Mouse (Mus musculus) erythroid progenitor cell, adult 5-6 weeks (primary cell): ENCODE measurements around the gene Mms19. TPM values are rescaled to one million over a fixed set of nuclear protein-coding genes. Genes with fewer than 3 reads are reported as not detected.
A peak's percentile ranks its signal among the peaks of the same experiment; 100 is the strongest.
"Not testable (repeated sequence)": the region's sequence is repeated elsewhere in the genome, so short reads cannot be mapped to it uniquely, and the experiment has no call there.

Experiments used
- ATAC-seq: replicated peaks from 2 replicates; pipeline ENCODE4 v1.8.0; 2016; ENCODE audit warnings: moderate number of reproducible peaks, mild to moderate bottlenecking, moderate TSS enrichment, inconsistent platforms; ENCODE audit not compliant: poor library complexity, low FRiP score, severe bottlenecking
- total RNA-seq, 2 experiments: library from RNA; stranded (forward) in 1 of 2; stranded (reverse) in 1 of 2; fragments of 150-400 nt in 1 of 2; fragments of 186-747, 209-891 nt in 1 of 2; gene quantifications; 2 replicates each; pipeline versions ENCODE4 v1.2.3 to v1.2.4; 2015 to 2017; ENCODE audit warnings: low replicate concordance in 2 of 2

The Mms19 gene
- total RNA-seq, 2 experiments from 2014 or later: 15.4 to 20.5 TPM

DNA sequence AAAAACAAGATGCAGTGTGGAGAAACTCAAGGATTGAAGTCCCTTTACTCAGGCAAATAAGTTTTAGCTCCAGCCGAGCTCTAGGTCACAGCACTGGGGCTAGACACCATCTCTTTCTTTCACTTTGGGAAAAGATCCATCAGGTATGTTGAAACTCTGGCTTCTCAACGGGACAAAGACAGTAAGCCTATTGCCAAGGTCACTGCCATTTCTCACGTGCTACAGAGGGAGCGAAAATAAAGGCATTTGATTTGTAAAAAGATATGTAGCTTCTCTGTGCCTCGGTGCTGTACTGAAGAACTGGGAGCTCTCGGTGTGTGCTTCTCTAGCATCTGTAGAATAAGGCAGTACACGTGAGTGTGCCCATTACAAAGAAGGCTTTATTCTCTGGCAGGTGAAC is 37.1 kb downstream of the Mms19 start:
- ATAC-seq: no peak

DNA sequence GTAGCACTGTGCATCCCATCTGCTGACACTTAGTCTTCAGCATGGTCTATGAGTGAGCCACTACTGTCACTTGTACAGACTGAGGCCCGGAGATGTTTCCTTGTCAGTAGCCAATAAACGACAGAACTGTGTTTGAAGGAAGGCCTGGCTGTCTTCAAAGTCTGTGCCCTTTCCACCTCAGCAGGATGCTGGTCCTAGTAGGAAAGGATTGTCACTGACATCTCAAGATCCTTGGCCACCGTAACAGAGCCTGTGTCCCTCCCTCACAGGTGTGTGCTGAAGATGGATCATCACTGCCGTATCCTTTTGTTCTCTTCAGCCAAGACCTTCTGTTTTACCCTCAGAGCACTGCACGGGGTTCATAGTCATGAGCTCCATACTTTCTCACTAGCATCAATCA is 42.4 kb downstream of the Mms19 start:
- ATAC-seq: no peak

DNA sequence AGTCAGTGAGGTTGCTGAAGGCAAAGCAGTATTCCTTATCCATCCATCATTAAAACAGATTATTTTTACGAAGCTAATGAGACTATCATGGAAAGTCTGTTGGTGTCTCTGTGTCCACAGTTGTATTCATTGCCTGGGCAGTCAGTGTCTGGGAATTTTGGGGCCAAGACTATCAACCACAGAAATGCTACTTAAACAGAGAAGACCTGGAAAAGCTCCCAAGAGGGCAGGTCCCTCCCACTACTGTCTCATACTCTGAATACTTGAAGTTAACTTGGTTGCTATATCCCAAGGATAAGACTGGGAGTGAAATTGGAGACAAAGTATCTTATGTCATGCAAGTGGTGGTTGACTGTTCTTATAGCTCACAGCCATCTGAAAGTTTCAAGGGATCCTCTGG is 45.0 kb downstream of the Mms19 start:
- ATAC-seq: no peak

DNA sequence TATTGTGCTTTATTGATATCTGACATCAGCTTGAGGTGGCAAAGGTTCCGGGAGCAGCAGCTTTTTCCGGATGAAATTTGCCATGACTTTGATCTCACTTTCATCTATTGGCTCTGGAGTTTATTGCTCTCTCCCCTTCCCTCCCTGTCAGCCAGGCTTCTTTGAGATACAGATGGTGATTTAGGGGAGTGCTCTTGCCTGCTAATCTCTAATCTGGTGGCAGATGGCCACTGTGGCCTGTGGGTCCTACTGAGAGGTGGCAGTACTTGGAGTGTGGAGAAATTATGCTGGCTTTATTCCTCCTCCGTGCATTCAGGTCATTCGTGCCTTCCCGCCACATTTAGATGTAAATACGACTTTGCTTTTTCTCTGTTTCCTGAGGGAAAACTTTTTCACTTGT is 46.8 kb downstream of the Mms19 start:
- peak; percentile 36; the same call in 1 of the 2 replicates for ATAC-seq

DNA sequence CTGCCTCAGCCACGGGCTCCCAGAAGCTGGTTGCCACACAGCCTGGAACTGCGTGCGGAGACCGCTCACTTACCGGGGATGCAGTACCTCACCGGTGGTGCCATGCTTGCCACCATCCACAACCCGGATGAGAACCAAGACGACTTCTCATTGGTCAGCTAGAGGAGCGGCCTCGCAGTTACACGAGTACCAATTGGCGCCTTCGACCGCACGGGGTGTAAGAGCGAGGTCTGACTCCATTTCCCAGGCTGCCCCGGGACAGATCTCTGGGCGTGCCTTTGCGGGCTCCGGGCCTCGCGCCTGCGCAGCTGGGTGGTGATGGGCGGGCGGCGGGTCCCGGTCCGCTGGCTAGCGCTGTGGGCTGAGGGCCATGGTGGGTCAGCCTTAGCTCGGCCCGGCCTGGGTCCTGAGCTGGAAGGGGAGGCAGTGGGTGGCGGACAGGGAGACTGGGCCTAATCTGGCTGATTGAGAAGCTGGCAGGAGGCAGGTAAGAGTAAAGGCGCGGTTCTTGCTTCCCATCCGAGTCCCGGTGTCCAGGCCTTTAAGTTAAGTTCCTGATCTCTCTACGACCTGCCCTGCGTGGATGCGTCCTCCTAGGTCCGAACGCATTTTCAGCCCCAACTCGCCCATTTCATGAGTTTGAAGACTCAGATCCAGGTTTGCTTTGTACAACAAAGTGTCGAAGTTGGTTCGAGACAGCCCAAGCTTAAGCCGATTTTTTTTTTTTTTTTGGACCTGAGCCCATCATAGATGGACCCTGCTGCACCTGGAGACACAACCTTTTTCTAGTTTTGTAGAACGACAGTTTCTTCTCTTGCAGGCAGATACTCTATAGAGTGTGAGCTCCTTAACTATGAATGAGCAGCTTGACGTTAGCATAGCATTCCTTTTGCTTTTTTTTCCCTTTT is 47.5 kb downstream of the Mms19 start, which contains the start of the genes Exosc1 and Zdhhc16:
Gene Exosc1, minus strand, starts transcription at position 245 of the 908 bp plus-strand sequence.
Gene Zdhhc16, plus strand, starts transcription at position 302 of the 908 bp plus-strand sequence.
- ATAC-seq: peak; percentile 97

DNA sequence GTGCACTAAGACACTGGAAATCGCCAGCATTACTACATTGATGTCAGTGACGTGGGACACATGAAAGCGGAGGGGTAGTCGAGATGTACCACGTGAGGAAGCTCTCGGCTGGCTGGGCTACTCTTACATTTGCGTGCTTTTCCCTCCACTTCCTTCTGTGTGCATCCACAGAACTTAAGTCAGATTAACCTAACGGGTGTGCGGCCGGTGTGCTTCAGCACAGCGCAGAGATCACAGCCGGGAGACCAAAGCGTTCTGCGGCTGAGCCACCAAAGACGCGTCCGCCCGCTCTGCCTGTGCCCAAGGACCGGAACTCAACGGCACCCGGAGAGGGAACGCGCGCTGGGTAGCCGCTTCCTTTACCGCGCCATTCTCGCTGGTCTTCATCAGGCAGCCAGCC is 48.3 kb downstream of the Mms19 start:
- ATAC-seq: peak; percentile 47

DNA sequence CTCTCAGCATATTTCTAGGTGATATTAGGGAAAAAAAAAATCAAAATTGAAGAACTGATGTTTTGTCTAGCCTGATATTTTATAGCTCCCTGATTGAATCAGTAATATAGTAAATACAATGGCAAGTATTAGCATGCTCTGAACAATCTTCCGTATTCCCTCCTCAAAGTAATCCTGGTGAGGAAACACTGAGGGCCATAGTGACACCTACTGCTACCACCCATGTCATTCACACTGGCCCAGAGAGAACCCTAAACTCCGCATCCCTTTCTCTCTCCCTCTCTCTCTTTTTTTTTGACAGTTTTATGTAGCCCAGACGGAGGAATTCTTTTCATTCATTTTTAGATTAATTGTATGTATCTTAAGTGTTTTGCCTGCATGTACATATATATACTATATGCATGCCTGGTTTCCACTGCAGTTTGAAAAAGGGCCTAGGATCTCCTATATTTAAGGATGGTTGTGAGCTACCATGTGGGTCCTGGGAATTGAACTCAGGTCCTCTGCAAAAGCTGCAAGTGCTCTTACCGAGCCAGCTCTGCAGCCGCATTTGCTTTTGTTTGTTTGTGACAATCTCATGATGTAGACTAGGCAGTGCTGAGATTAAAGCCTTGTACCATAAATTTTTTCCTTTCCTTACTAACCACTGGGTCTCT is 60.4 kb downstream of the Mms19 start:
- no peak for ATAC-seq

DNA sequence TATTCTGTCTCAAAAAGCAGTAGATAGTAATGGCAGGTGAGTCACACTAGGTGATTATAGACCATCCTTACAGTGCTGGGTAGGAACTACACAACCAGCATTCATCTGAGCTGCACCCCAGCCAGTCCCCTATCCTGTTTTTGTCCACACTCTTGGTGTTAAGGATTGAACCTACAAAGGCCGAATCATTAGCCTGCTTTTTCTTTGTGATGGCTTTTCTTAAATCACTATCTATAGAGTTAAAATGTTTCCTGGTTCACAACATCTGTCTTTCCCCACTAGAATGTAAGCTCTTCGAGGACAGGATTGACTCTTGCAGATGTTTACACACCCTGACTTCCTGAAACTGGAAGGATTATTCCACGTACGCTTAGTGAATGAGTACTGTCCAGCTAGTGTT is 61.5 kb downstream of the Mms19 start:
- ATAC-seq: no peak

DNA sequence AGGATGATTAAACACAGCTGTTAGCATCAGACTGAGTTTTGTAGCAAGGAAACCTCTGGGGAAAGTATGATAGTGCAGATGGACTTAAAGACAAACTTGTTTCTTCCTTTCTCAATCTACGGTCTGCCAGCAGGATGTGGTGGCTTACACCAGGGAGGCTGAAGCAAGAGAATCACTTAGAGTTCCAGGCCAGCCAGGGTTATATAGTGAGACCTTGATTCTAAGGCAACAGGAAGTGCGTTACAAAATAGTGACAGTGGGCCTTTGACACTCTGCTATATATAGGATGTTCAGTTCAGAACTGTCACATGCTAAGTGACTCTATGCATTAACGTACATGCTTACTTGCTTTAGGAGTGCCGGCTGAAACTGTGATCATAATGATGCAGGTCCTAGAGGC is 64.1 kb downstream of the Mms19 start:
- ATAC-seq: no peak

DNA sequence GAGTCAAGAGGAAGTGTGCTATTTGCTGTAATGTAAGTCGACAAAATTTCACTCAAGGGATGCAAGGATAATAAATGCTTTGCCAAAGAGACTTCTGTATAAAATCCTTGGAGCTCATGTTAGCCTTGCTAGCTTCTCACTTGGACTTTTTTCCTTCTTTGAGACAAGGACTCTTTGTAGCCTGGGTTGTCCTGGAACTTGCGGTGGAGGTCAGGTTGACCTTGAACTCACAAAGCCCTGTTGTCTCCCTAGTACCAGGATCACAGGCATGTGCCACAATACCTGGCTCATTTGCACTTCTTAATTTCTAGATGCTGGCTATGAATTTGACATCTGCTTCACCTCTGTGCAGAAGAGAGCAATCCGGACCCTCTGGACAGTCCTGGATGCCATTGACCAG is 65.7 kb downstream of the Mms19 start:
- ATAC-seq: no peak

DNA sequence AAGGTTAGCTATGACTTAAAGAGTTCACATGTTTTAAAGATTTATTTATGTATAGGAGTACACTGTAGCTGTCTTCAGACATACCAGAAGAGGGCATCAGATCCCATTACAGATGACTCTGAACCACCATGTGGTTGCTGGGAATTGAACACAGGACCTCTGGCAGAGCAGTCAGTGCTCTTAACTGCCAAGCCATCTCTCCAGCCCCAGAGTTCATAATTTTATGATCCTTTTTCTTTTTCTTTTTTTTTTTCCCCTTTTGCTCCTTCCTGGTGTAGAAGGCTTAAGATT is 66.4 kb downstream of the Mms19 start:
- not testable (repeated sequence) for ATAC-seq

DNA sequence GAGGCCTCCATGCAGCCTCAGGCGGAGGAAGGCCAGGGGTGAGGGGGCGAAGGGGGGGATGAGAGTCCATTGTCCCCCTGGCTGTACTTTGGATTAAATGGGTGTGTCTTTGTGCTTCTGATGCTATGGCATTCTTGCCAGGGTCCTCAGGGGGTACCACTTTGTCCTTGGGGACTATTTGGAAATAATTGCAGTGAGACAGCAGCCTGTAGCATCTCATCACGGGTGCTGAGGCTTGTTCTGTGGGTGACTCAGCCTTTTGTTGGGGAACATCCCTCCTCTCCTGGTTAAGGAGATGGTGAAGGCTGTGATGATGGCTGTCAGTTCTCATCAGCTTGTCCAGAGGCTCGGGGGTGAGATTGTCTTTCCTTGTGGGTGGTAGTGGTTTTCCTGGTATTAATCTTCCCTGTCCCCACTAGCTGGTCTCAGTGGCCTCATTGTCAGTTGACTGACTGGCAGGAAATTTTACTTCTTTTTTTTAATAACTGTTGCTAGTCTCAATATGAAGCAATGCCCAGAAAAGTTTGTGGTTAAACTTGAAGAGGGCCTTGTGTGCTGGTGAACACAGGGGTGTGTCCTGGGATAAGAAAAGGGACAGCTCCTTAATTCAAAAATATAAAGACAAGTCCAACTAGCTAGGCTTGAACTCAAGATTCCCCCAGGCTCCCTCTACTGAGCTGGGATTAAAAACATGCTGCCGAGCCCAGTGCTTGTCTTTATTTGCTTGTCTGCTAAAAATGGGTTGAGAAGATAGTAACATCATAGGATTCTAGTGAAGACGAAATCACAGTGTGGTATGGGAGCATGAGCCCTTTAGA is 67.0 kb downstream of the Mms19 start:
- no peak for ATAC-seq

DNA sequence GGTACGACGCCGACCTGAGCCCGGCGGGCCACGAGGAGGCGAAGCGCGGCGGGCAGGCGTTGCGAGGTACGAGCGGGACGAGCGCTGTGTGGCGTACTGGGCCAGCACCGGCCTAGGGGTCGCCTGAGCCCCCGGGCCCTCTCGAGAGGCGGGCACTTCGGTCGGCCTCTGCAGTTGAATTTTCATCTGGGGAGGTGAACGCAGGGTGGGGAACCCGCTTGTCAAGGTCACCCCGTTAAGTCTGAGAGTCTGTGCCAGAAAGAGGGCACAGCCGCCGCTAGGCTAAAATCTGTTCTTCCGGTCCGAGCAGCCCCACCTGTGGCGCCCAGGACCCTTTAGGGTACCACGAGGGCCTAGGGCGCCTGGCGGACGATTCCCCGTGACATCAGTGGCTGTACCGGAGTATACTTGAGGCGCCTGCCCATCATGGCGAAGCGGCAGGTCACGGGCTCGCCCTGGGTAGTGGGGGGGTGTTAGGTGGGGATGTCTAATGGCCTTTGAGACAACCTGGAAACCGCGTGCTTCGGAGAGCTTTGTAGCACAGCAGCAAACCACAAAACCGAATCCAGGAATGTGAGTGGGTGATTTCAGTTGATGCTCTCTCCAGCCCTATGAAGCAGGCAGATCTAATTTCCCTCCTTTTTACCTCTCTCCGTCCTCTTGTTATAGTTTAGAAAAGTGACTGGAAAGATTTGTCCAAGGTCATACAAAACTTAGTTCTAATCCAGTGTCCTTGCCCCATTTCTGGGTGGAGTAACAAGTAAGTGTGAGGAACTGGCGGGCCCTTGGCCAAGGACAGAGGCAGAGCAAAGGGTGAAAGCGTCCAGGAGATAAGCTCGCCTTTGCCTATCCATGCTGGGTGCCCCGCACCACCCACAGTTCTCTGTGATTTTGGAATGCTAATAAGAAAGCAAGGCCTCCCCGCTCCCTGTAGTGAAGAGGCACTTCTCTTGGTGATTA is 68.6 kb downstream of the Mms19 start:
- ATAC-seq: no peak

DNA sequence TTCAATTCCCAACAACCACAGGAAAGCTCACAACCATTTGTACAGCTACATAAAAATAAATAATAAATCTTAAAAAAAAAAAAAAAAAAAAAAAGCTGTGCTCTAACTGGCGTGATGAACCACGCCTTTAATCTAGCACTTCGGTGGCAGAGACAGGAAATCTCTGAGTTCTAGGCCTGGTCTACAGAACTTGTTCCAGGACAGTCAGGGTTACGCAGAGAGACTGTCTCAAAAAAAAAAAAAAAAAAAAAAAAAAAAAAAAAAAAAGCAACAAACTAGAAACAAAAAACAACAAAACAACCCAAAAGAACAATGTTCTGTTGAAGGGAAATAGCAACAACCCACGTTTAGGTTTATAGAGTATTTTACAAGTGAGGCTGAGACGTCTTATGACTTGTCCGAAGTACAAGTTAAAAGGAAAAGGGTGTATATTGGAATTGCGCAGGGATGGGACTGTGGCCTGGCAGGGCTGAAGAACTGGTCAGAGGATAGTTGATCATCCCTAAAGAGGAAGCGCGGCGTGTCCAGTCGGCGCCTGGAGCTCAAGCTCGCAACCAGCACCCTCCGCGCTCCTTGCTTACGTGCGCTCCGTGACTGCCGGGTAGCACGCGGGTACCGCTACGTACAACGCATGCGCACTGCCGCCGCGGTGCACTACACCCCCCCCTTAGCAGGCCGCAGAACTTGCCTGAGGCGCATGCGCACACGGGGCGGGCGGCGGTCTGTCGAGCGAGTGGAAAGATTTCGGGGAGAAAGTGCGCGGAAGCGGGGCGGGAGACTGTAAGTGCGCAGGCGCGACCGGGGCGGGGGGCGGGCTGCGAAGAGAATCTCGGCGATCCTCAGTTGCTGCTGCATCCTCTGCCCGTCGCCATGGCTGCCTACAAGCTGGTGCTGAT is 69.5 kb downstream of the Mms19 start, which contains the start of gene Pgam1:
Gene Pgam1, plus strand, starts transcription at position 746 of the 896 bp plus-strand sequence.
- peak; percentile 93 for ATAC-seq

DNA sequence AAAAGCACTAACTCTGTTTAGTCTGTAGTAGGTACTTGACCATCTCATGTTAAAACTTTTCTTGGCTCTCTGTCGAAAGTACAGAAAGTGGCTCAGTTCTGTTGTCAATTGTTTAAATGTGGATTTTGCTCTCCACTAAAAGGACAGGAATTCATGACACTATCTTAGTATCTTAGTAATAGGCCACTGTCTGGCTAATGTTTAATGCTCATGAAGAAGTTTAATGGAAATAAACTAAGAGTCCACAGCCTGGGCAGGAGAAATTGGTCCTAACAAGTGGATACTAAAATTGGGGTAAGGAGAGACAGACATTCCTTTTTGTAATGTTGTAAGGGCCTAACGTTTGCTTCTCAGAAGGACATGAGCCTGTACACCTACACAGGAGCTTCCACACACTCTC is 70.6 kb downstream of the Mms19 start:
- ATAC-seq: no peak

DNA sequence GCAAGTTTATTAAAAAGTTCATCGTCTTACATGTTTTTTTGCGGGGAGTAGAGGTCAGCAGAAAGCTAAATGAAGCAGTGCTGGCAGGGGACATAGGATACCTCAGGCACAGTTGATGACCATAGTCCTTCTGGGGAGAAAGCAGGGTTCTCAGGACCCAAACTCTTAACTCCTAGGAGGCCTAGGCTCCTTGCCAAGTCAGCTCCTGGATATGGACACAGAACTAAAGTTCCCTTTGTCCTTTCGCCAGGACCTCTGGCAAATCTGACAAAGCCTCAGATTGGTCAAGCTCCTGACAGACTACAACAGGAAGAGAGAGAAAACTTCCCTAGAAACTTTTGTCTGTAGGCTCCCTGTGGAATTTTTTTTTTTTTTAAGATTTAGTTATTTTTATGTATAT is 72.2 kb downstream of the Mms19 start:
- no peak for ATAC-seq

DNA sequence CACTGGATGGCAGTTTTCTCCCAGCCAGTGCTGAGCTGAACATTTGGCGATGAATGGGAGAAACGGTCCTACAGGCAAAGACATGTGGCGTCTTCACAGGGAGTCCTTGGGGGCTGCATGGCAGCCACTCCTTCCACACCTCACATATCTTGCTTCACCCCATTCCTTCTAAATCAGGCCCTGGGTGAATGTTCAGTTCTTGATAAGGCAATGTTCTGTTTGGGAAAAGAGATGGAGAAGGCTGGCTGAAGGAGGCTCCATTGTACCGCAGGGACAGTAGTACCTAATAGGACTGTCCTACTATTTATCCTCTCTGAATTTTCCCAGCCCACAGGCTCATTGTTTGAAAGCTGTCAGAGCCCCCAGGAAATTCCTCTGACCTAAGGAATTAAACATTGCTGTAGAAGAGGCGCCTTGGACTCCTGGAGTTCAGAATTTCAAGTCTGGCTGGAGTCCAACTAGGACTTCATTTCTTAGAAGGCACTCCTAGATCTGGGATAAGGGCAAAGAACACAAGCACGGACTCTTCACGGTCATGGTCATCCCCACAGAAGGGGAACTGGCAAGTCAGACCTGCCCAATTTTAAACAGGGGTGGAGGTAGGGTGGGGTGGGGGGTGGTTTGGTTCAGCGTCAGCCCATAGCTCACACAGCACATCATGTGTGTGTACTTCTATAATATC is 73.7 kb downstream of the Mms19 start:
- no peak for ATAC-seq
